Mouse (Mus musculus) G1E (cell line): ENCODE results near the gene Nfyc.

Source experiments
- CTCF ChIP-seq: IDR thresholded peaks from 2 replicates; pipeline ENCODE4 v1.5.1; 2012; ENCODE audit warnings: low read depth, low read length, inconsistent platforms, mixed read lengths
- GATA1 ChIP-seq: IDR thresholded peaks from 2 replicates; pipeline ENCODE4 v1.6.1; 2012; ENCODE audit warnings: borderline replicate concordance, low read length, inconsistent platforms, mixed read lengths
- POLR2AphosphoS5 ChIP-seq: IDR thresholded peaks from 2 replicates; pipeline ENCODE4 v1.6.1; 2012; ENCODE audit warnings: low read depth, low read length, inconsistent platforms; ENCODE audit not compliant: insufficient replicate concordance
- TAL1 ChIP-seq: conservative IDR thresholded peaks from 2 replicates; pipeline ENCODE4 v1.6.1; 2012; ENCODE audit warnings: low read depth, low read length, inconsistent platforms, mixed read lengths

- TF ChIP-seq POLR2AphosphoS5 (no peak), TAL1 (no peak), GATA1 (no peak), CTCF (no peak)
These were observed 5.6 kb downstream of the Nfyc start for GRCm38 (mm10) chr4:120825577-120826326.
